Mouse (Mus musculus) erythroblast, embryonic 14.5 days (primary cell): ENCODE measurements around the gene Gid8. TPM values are rescaled to one million over a fixed set of nuclear protein-coding genes. Genes with fewer than 3 reads are reported as not detected.

Experiments used
- H3K27me3 ChIP-seq: 2 replicates; pipeline ENCODE4 v1.6.1; 2012; ENCODE audit warnings: inconsistent platforms; ENCODE audit not compliant: control insufficient read depth
- H3K36me3 ChIP-seq: 2 replicates; pipeline ENCODE4 v1.6.1; 2012; ENCODE audit warnings: mild to moderate bottlenecking, inconsistent platforms; ENCODE audit not compliant: control insufficient read depth
- H3K4me1 ChIP-seq: 2 replicates; pipeline ENCODE4 v1.6.1; 2012; ENCODE audit warnings: inconsistent platforms; ENCODE audit not compliant: control insufficient read depth
- H3K4me3 ChIP-seq: replicated peaks from 2 replicates; pipeline ENCODE3; 2012; ENCODE audit warnings: moderate library complexity, mild to moderate bottlenecking, inconsistent platforms
- H3K9me3 ChIP-seq: 2 replicates; pipeline ENCODE4 v1.6.1; 2012; ENCODE audit warnings: low read length, inconsistent platforms, mixed read lengths; ENCODE audit not compliant: control insufficient read depth
- GATA1 ChIP-seq: IDR thresholded peaks from 2 replicates; pipeline ENCODE4 v1.6.1; 2012; ENCODE audit warnings: low read length, inconsistent platforms, mixed read lengths
- TAL1 ChIP-seq: IDR thresholded peaks from 3 replicates; pipeline ENCODE4 v1.6.1; 2012; ENCODE audit warnings: low read length, inconsistent platforms, mixed read lengths
- polyA plus RNA-seq: library from polyadenylated mRNA; stranded (reverse); fragments of >175 nt; gene quantifications from 2 replicates; pipeline ENCODE4 v1.2.3, GENCODE M21; 2012

Gene Gid8
- polyA plus RNA-seq, 1 experiment, result 5.4 TPM

- TF ChIP-seq GATA1, result no peak
- TF ChIP-seq TAL1, result no peak
- no peaks in the 10 kb centered on the region for H3K9me3 ChIP-seq
- no peaks in the 10 kb centered on the region for H3K4me1 ChIP-seq
- no peaks in the 10 kb centered on the region; the same call in 1 of the 2 replicates for H3K27me3 ChIP-seq
- no peaks in the 10 kb centered on the region for H3K36me3 ChIP-seq
- no peak overlapping the region for H3K4me3 ChIP-seq
Observed at GRCm38 (mm10) chr2:180758513-180759263, 48.8 kb downstream of the Gid8 start.

- H3K9me3 ChIP-seq, result no peaks in the 10 kb centered on the region
- H3K36me3 ChIP-seq, result no peaks in the 10 kb centered on the region
- no peaks in the 10 kb centered on the region; the same call in 1 of the 2 replicates for H3K27me3 ChIP-seq
Observed at GRCm38 (mm10) chr2:180764986-180765385, 55.1 kb downstream of the Gid8 start.

GRCm38 (mm10) chr2:180765713-180766112 is 55.8 kb downstream of the Gid8 start:
- no peak overlapping the region for H3K4me3 ChIP-seq
- no peaks in the 10 kb centered on the region; the same call in 1 of the 2 replicates for H3K27me3 ChIP-seq
- H3K36me3 ChIP-seq, result no peaks in the 10 kb centered on the region
- H3K9me3 ChIP-seq, result no peaks in the 10 kb centered on the region
- TF ChIP-seq GATA1, result no peak
- no peaks in the 10 kb centered on the region for H3K4me1 ChIP-seq

More at GRCm38 (mm10) chr2:180764986-180765385, 55.1 kb downstream of the Gid8 start:
- no peak overlapping the region for H3K4me3 ChIP-seq
- TF ChIP-seq TAL1 (no peak), GATA1 (no peak)
- no peaks in the 10 kb centered on the region for H3K4me1 ChIP-seq

Other genes with a start within 250 kb of the Gid8 start
- gene Ntsr1, start 210.1 kb upstream of the Gid8 start, polyA plus RNA-seq, result not detected in 2 replicates
- gene Mrgbp, start 128.8 kb upstream of the Gid8 start, polyA plus RNA-seq, result 0.58 and 0.87 TPM in 2 replicates
- gene Ogfr, start 120.9 kb upstream of the Gid8 start, polyA plus RNA-seq, result 8.1 and 8.8 TPM in 2 replicates
- gene Col9a3, start 112.3 kb upstream of the Gid8 start, polyA plus RNA-seq, result 0.10 TPM in 1 of 2 replicates, not detected in the other
- gene Tcfl5, start 67.4 kb upstream of the Gid8 start, polyA plus RNA-seq, result not detected in 2 replicates
- 1.1 and 1.6 TPM in 2 replicates for gene Dido1, start 118 bp upstream of the Gid8 start, polyA plus RNA-seq
- gene Slc17a9, start 15.1 kb downstream of the Gid8 start, polyA plus RNA-seq, result 0.13 and 0.18 TPM in 2 replicates
- not detected in 2 replicates for gene Bhlhe23, start 66.8 kb downstream of the Gid8 start, polyA plus RNA-seq
- gene Ythdf1, start 210.8 kb downstream of the Gid8 start, polyA plus RNA-seq, result 1.7 and 2.0 TPM in 2 replicates
- gene Birc7, start 218.9 kb downstream of the Gid8 start, polyA plus RNA-seq, result not detected in 2 replicates
- gene Nkain4, start 244.6 kb downstream of the Gid8 start, polyA plus RNA-seq, result not detected in 2 replicates